Mouse (Mus musculus): ENCODE measurements around the gene Pcf11. TPM values are rescaled to one million over a fixed set of nuclear protein-coding genes. Genes with fewer than 3 reads are reported as not detected.

The Pcf11 gene
- polyA plus RNA-seq, 1 experiment from 2014 or later = 19.2 TPM

DNA sequence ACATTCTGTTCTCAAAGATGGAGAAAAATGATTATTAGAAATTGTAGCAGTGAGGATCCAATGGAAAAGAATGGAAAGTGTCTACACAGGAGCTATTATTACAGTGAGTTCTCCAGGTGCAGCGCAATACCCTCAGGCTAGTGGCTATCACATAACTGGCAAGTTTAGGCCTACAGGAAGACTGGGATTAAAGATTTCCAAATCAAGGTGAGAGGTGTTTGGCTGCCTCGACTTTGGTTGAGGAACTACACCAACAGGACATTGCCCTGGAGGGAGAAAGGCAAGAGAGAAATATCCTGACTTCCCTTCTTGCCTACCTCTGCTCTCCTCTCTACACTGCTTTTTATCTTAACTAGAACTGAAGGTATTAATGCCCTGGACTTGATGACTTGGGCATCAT, 19.4 kb upstream of the Pcf11 start:
- no peaks in the 10 kb centered on the region for H3K9me3 ChIP-seq (ENCODE audit: control insufficient read depth, low read length)
- no peak overlapping the region for H3K4me3 ChIP-seq (ENCODE audit: low read depth, low read length)
- no peak for DNase-seq (ENCODE audit: low spot score)
- H3K4me1 ChIP-seq (replicated peaks; ENCODE audit: control insufficient read depth, insufficient read depth, low read length) = no peaks in the 10 kb centered on the region
- H3K27ac ChIP-seq (ENCODE audit: low read depth, low read length) = no peak overlapping the region
- no peak for ATAC-seq (replicated peaks; ENCODE audit: low FRiP score)
- no peak overlapping the region for H3K9ac ChIP-seq (ENCODE audit: low read depth, low read length)
- H3K4me2 ChIP-seq = no peak overlapping the region
- no peaks in the 10 kb centered on the region for H3K36me3 ChIP-seq (ENCODE audit: control insufficient read depth, insufficient read depth, low read length)
- no peaks in the 10 kb centered on the region for H3K27me3 ChIP-seq (replicated peaks; ENCODE audit: control insufficient read depth, insufficient read depth, low read length)
- 73% methylated on average over 2 of the region's 2 CpGs for WGBS

DNA sequence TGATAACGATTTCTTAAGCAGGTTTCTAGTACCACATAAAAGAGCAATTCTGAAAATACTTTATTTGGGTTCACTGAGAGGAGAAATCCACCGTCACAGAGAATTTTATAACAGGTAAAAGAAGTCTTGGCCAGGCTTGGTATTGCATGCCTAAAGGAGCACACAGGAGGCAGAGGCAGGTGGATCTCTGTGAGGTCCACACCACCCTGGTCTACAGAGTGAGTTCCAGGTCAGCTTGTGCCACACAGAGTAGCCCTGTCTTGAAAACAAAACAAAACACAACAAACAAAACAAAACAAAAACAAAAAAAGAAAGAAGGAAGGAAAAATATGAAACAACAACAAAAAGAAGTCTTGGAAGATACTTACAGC, 18.6 kb upstream of the Pcf11 start:
- Histone ChIP-seq H3K4me1 (replicated peaks; ENCODE audit: control insufficient read depth, insufficient read depth, low read length) (no peaks in the 10 kb centered on the region), H3K27me3 (replicated peaks; ENCODE audit: control insufficient read depth, insufficient read depth, low read length) (no peaks in the 10 kb centered on the region), H3K36me3 (ENCODE audit: control insufficient read depth, insufficient read depth, low read length) (no peaks in the 10 kb centered on the region), H3K4me2 (no peak overlapping the region), H3K27ac (ENCODE audit: low read depth, low read length) (no peak overlapping the region), H3K9ac (ENCODE audit: low read depth, low read length) (no peak overlapping the region), H3K9me3 (ENCODE audit: control insufficient read depth, low read length) (no peaks in the 10 kb centered on the region), H3K4me3 (ENCODE audit: low read depth, low read length) (no peak overlapping the region)
- DNase-seq (ENCODE audit: low spot score) = no peak
- WGBS = 81% methylated on average over 2 of the region's 2 CpGs
- ATAC-seq (replicated peaks; ENCODE audit: low FRiP score) = no peak

GRCm38 (mm10) chr7:92687556-92688298, 18.0 kb upstream of the Pcf11 start:
- ATAC-seq (replicated peaks; ENCODE audit: low FRiP score) (no peak), DNase-seq (ENCODE audit: low spot score) (no peak)
- H3K4me2 ChIP-seq = no peak overlapping the region
- H3K4me3 ChIP-seq (ENCODE audit: low read depth, low read length) = no peak overlapping the region
- H3K4me1 ChIP-seq (replicated peaks; ENCODE audit: control insufficient read depth, insufficient read depth, low read length) = no peaks in the 10 kb centered on the region
- H3K9ac ChIP-seq (ENCODE audit: low read depth, low read length) = no peak overlapping the region
- H3K27me3 ChIP-seq (replicated peaks; ENCODE audit: control insufficient read depth, insufficient read depth, low read length) = no peaks in the 10 kb centered on the region
- no peak overlapping the region for H3K27ac ChIP-seq (ENCODE audit: low read depth, low read length)
- 74% methylated on average over 5 of the region's 5 CpGs for WGBS
- no peaks in the 10 kb centered on the region for H3K36me3 ChIP-seq (ENCODE audit: control insufficient read depth, insufficient read depth, low read length)
- H3K9me3 ChIP-seq (ENCODE audit: control insufficient read depth, low read length) = no peaks in the 10 kb centered on the region

DNA sequence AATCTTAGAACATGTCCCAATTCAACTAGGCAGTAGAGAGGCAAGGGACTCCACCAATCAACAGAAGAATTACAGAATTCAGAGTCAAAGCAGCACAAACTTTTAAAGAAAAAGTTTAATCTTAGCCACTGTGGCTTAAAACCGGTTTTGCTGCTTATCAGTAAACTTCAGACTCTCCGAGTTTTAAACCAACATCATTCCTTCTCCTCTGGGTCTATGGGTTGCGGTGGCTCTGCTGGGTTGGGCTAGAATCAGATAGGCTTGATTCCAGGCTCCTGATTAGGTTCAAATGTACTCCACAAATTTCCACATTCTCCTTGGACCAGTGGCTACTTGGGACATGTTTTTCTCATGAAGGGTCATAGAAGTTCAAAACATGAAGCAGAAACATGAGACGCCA, 7.6 kb upstream of the Pcf11 start:
- no peaks in the 10 kb centered on the region for H3K27me3 ChIP-seq (replicated peaks; ENCODE audit: control insufficient read depth, insufficient read depth, low read length)
- H3K4me3 ChIP-seq (ENCODE audit: low read depth, low read length) = no peak overlapping the region
- no peak for ATAC-seq (replicated peaks; ENCODE audit: low FRiP score)
- no peaks in the 10 kb centered on the region for H3K4me1 ChIP-seq (replicated peaks; ENCODE audit: control insufficient read depth, insufficient read depth, low read length)
- no peak overlapping the region for H3K9ac ChIP-seq (ENCODE audit: low read depth, low read length)
- H3K9me3 ChIP-seq (ENCODE audit: control insufficient read depth, low read length) = no peaks in the 10 kb centered on the region
- H3K4me2 ChIP-seq = no peak overlapping the region
- 43% methylated on average over 4 of the region's 4 CpGs for WGBS
- H3K36me3 ChIP-seq (ENCODE audit: control insufficient read depth, insufficient read depth, low read length) = no peaks in the 10 kb centered on the region
- DNase-seq (ENCODE audit: low spot score) = no peak
- H3K27ac ChIP-seq (ENCODE audit: low read depth, low read length) = no peak overlapping the region

- Histone ChIP-seq H3K36me3 (ENCODE audit: control insufficient read depth, insufficient read depth, low read length) (no peaks in the 10 kb centered on the region), H3K4me2 (no peak overlapping the region), H3K4me1 (replicated peaks; ENCODE audit: control insufficient read depth, insufficient read depth, low read length) (0 out of 2 replicates have a peak, but pooled peaks cover 4% of the 10 kb centered on the region), H3K27me3 (replicated peaks; ENCODE audit: control insufficient read depth, insufficient read depth, low read length) (no peaks in the 10 kb centered on the region), H3K9ac (ENCODE audit: low read depth, low read length) (no peak overlapping the region), H3K4me3 (ENCODE audit: low read depth, low read length) (no peak overlapping the region), H3K27ac (ENCODE audit: low read depth, low read length) (no peak overlapping the region), H3K9me3 (ENCODE audit: control insufficient read depth, low read length) (no peaks in the 10 kb centered on the region)
- DNase-seq (ENCODE audit: low spot score) (no peak), ATAC-seq (replicated peaks; ENCODE audit: low FRiP score) (no peak)
- WGBS = 87% methylated on average over 3 of the region's 3 CpGs
Measured at GRCm38 (mm10) chr7:92675131-92675530, 5.4 kb upstream of the Pcf11 start.

DNA sequence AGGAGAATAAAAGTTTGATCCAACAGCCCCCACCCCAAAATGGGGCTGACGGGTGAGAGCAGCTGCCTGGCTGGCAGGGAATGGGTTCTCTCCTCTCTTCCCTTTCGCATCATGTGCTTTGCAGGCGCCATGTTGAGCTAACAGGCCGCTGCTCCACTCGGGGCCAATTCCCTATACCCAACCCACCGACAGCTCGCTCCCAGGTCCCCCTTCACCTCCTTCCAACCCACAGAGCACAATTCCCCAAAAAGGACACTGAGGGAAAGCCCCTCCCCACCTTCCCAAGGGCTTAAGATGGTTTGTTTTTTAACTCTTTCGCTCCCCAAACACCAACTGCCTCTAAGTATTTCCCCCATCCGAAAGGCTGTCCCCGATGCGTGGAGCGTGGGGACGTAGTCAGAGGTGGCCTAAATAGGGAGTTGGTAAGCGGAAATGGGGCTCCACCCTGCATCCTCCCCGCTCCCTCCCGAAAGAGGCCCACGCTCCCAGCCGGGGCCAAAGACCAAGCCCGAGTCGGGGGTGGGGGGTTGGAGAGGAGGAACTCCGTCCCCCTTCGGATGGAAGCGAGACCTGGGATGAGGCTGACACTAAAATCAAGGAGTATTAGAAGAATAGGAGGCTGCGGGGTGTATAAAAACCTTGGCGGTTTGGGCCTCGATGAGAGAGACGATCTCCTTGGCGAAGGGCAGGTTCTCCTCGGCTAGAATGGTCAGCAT, 785 bp downstream of the Pcf11 start:
- H3K27ac ChIP-seq (ENCODE audit: low read depth, low read length) = peak overlapping the region; percentile 96
- peaks cover 5% of the 10 kb centered on the region; the same call in 1 of the 2 replicates for H3K36me3 ChIP-seq (ENCODE audit: control insufficient read depth, insufficient read depth, low read length)
- ATAC-seq (replicated peaks; ENCODE audit: low FRiP score) (peak; percentile 51), DNase-seq (ENCODE audit: low spot score) (peak; percentile 72)
- H3K9me3 ChIP-seq (ENCODE audit: control insufficient read depth, low read length) = no peaks in the 10 kb centered on the region
- peak overlapping the region; percentile 97 for H3K4me3 ChIP-seq (ENCODE audit: low read depth, low read length)
- H3K9ac ChIP-seq (ENCODE audit: low read depth, low read length) = peak overlapping the region; percentile 99
- peaks cover 18% of the 10 kb centered on the region for H3K4me1 ChIP-seq (replicated peaks; ENCODE audit: control insufficient read depth, insufficient read depth, low read length)
- H3K4me2 ChIP-seq = peak overlapping the region; percentile 80
- H3K27me3 ChIP-seq (replicated peaks; ENCODE audit: control insufficient read depth, insufficient read depth, low read length) = no peaks in the 10 kb centered on the region
- WGBS = 1% methylated on average over 29 of the region's 29 CpGs

- DNase-seq (ENCODE audit: low spot score) (no peak), ATAC-seq (replicated peaks; ENCODE audit: low FRiP score) (no peak)
- Histone ChIP-seq H3K27ac (ENCODE audit: low read depth, low read length) (no peak overlapping the region; the same call in 1 of the 2 replicates), H3K9ac (ENCODE audit: low read depth, low read length) (peak overlapping the region; percentile 43; the same call in 1 of the 2 replicates), H3K9me3 (ENCODE audit: control insufficient read depth, low read length) (no peaks in the 10 kb centered on the region), H3K27me3 (replicated peaks; ENCODE audit: control insufficient read depth, insufficient read depth, low read length) (no peaks in the 10 kb centered on the region), H3K4me3 (ENCODE audit: low read depth, low read length) (peak overlapping the region; percentile 97; the same call in 1 of the 2 replicates), H3K4me2 (peak overlapping the region; percentile 80), H3K36me3 (ENCODE audit: control insufficient read depth, insufficient read depth, low read length) (peaks cover 13% of the 10 kb centered on the region; the same call in 1 of the 2 replicates), H3K4me1 (replicated peaks; ENCODE audit: control insufficient read depth, insufficient read depth, low read length) (peaks cover 18% of the 10 kb centered on the region)
- 75% methylated on average over 7 of the region's 7 CpGs for WGBS
Measured at GRCm38 (mm10) chr7:92666274-92666820, 3.4 kb downstream of the Pcf11 start.

DNA sequence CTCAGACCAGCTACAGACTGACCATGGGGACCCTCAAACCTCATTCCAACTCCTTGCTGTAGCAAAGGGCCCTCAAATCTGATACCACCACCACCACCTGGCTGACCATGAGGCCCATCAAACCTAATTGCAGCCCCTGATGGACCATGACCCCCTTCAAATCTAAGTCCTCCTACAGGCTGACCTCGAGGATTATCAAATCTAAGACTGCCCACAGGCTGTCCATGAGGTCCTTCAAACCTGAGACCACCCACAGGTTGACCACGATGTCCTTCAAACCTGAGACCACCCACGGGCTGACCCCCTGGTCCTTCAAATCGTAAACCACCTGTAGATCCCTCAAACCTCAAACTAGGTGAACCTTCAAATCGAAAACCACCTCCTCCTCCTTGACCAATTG, 11.7 kb downstream of the Pcf11 start:
- Histone ChIP-seq H3K9me3 (ENCODE audit: control insufficient read depth, low read length) (no peaks in the 10 kb centered on the region), H3K9ac (ENCODE audit: low read depth, low read length) (no peak overlapping the region), H3K27ac (ENCODE audit: low read depth, low read length) (no peak overlapping the region), H3K4me2 (no peak overlapping the region), H3K4me1 (replicated peaks; ENCODE audit: control insufficient read depth, insufficient read depth, low read length) (no peaks in the 10 kb centered on the region), H3K36me3 (ENCODE audit: control insufficient read depth, insufficient read depth, low read length) (peaks cover 53% of the 10 kb centered on the region), H3K27me3 (replicated peaks; ENCODE audit: control insufficient read depth, insufficient read depth, low read length) (no peaks in the 10 kb centered on the region), H3K4me3 (ENCODE audit: low read depth, low read length) (no peak overlapping the region)
- DNase-seq (ENCODE audit: low spot score) = no peak
- 0 out of 2 replicates have a peak, but pooled peaks have one; percentile 10 for ATAC-seq (replicated peaks; ENCODE audit: low FRiP score)
- WGBS = 94% methylated on average over 5 of the region's 5 CpGs

All from liver, embryonic 11.5 days (tissue).